Mouse (Mus musculus) megakaryocyte progenitor cell, adult 5-6 weeks (primary cell): ENCODE data around the gene St6galnac3. TPM values are rescaled to one million over a fixed set of nuclear protein-coding genes. Genes with fewer than 3 reads are reported as not detected.

Experiments
- ATAC-seq: replicated peaks from 2 replicates; pipeline ENCODE4 v1.8.0; 2016; ENCODE audit warnings: mild to moderate bottlenecking, moderate TSS enrichment, inconsistent platforms; ENCODE audit not compliant: poor library complexity
- total RNA-seq, 2 experiments: library from RNA; stranded (forward) in 1 of 2; stranded (reverse) in 1 of 2; fragments of 157-497, 149-512 nt in 1 of 2; fragments of 200-1000 nt in 1 of 2; gene quantifications; 2 replicates each; pipeline versions ENCODE4 v1.2.3 to v1.2.4; 2015 to 2017

St6galnac3 gene
- total RNA-seq, 2 experiments from 2014 or later: 1.2 to 4.0 TPM

DNA sequence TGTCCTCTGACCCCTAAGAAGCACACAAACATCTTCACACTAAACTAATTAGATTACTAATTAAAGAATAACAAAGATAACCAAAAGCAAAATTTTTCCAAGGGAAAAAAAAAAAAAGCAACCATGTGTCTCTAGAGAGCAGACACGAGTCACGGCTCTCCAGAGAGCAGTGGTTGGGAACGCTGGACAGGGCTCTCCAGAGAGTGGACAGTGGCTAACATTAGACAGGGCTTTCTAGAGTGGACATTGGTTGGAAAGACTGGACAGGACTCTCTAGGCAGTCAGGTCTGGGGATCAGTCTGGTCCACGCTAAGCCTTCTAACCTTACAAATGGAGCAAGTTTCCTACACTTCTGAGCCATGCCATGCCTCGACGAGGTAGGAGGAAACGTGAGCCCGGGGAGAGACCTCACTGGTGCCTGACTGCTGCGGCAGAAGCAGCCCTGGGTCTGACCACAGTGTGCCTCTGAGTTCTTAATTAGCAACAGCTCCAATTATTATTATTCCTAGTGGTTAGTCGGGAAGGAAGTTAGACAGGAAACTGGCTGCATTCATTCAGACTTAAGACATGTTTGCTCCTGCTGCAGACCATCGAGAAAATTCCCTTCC, 32.7 kb downstream of the St6galnac3 start:
- ATAC-seq: no peak

DNA sequence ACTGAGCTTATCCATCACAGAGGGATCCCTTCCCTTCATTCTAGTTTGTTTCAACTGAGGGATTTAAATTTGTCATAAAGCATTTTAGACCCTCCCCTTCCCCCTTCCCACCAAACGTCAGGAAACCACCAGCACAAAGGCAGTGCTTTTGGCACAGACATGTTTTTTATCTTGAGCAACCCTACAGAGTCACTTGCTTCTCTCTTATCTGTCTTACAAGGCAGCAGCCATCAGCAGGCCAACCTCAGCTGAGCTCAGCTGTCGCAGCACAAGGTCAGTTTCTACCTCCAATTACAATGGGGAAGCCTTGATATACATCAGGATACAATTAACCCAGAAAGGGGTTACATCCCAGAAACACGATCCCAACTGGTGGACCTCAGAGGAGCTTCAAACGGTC, 33.4 kb downstream of the St6galnac3 start:
- ATAC-seq: peak; percentile 72

DNA sequence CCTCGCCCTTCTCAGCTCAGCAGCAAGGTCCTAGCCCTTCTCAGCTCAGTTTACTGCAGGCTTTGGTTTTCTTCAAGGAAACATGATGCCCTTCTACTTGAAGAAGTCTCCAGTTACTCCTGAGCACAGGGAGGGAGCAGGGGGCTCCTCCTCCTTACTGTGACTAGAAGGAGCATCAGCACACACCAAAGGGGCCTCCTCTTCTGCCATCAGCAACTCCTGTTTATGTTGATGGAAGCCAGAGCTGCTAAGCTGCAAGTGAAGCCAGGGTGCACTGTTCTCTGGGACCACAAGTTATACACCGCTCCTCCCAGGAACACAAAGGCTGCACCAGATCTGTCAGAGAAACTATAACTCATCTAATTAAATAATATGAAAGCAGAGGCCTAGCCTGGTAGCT, 34.4 kb downstream of the St6galnac3 start:
- ATAC-seq: no peak

DNA sequence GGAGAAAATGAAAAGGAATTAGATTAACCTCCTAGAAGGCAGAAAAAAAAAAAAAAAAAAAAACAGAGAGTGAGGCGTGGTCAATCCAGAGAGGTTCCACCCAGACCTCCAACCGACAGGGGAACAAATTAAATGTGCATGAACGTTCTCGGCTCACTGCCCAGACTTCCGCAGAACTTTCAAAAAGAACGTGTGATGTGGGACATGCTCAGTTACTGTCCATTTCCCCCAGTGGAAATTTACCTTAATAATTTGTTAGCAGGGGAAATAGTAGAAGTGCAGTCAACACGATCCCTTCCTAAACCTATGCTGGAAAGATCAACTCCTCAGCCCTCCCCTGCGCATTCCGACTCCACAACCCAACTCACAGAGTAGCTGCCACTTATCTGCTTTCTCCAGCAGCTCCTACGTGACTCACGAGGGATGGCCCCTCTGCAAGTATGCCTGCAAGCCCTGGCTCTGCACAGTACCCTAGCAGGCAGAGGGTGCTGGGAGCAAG, 35.1 kb downstream of the St6galnac3 start:
- peak; percentile 86 for ATAC-seq

DNA sequence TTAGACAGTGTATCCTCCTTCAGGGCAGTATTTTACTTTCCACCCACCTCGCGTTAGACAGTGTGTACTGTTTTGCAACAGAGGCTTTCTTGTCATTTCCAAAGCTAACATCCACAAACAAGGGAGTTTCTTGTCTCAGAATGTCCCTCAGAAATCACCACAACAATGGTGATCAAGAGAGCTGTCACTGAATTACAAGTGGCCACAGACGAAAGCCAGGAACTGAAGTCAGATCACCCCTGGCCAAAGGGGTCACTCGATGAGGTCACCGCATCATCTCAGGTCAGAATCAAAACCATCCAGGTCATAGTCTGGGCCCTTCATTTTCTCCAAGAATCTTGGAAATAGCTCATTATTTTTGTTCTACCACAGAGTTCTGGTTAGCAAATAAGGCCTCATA, 37.1 kb downstream of the St6galnac3 start:
- no peak for ATAC-seq

DNA sequence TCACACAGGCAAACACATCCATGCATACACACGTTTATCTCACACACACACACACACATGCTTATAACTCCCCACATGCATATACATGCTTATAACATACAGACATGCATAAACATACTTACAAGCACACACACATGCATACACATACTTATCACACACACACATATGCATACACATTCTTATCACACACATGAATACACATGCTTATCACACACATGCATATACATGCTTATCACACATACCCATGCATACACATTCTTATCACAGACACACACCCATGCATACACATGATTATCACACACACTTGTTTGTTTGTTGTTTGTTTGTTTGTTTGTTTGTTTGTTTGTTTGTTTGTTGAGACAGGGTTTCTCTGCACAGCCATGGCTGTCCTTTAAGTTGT, 40.1 kb downstream of the St6galnac3 start:
- peak; percentile 33 for ATAC-seq

DNA sequence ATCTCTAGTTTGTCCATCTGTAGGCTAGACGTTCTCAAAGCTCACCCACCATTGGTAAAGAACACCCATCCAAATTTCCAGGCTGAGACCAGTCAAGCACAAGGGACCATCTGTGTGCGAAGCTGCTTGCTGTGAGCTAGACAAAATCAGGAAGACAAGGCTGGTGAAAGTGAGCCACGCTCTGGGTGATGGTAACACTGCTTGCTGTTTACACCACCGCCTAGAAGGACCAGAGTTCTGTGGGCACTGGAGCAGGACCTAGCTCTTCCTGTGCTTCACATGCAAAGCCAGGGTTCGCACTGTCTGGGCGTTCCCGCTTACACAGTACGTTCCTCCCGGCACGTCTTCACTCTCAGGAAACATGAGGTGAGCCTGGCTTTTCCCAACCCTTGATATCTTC, 42.7 kb downstream of the St6galnac3 start:
- ATAC-seq: no peak

DNA sequence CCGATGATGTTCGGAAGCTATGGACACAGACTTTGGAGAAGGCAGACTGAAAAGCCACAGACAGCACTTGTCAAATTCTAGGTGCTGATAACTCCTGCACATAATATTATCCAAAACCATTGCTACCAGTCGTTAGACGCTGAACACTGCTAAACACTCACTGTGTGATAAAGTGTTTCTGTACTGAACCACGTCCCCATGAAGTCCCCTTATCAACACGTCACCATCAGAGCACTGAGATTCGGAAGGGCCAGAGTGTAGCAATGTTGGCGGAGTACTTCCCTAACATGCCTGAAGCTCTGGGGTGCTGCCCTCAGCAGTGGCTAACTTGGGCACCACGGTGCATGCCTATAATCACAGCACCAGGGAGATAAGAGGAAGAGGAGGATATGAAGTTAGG, 43.3 kb downstream of the St6galnac3 start:
- peak; percentile 73 for ATAC-seq

DNA sequence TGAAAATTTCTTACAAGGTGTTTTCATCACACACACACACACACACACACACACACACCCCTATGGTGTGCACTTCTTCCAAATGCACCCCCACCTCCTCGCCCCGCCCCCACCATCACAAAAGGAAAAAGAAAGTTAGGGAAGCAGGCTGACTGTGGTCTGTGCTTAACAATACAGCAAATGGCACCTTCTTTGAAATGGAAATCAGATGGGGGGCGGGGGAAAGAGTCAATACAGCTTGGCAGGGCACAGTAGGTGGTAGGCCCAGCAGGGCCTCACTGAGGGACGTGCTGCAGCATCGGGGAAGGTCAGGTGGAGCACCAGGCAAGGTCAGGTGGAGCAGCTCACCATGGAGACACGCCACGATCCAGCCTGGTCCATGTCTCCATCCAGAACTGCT, 49.1 kb downstream of the St6galnac3 start:
- no peak for ATAC-seq

DNA sequence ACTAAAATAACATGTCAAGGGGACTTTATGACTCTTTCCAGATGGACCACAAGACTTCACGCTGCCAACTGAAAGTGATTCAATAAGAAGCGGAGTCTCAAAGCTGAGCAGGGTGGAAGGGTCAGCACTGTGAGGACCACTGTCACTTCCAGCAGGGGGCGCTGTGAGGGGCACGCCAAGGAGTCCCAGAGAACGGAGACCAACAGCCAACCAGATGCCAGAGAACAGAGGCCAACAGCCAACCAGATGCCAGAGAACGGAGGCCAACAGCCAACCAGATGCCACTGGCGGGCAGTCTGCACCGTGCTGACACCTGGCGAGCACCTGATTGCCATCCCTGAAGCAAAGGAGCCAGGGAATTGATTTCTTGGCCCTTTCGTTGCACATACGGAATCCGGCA, 49.9 kb downstream of the St6galnac3 start:
- peak; percentile 36 for ATAC-seq

DNA sequence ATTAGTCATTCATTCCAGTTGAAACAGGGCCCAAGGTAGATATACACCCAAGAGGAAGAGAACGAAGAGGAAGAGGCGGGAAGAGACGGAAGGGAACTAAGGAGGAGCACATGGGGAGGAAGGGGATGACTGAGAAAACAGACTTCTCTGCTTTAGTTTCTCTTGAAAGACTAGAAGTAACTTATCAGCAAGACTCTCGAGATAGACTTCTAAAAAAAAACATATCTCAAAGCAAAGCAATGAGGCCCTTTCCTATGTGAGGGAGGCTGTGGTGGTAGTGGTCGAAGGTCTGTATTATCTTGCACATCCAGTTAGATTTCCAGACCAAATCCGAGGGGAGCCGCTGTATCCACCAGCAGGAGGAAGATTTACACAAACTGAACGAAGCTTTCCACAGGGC, 50.6 kb downstream of the St6galnac3 start:
- ATAC-seq: no peak

DNA sequence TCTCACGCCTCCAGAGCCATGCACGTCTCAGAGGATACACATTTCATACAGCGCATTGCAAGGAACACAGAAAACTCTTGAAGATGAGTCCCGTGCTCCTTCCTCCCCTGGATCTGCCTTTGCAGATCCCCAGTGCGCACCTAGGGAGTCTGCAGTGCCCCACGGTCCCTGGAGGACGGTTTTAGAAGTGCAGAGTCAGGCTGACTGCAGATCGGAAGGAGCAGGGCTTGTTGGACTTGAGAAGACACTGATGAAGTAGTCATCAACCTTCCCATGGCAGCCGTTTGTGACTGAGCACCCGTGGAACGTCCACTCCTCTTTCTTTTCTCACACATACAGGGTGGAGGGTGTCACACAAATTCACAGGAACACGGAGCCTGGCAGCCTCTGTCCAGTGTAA, 51.5 kb downstream of the St6galnac3 start:
- no peak for ATAC-seq

DNA sequence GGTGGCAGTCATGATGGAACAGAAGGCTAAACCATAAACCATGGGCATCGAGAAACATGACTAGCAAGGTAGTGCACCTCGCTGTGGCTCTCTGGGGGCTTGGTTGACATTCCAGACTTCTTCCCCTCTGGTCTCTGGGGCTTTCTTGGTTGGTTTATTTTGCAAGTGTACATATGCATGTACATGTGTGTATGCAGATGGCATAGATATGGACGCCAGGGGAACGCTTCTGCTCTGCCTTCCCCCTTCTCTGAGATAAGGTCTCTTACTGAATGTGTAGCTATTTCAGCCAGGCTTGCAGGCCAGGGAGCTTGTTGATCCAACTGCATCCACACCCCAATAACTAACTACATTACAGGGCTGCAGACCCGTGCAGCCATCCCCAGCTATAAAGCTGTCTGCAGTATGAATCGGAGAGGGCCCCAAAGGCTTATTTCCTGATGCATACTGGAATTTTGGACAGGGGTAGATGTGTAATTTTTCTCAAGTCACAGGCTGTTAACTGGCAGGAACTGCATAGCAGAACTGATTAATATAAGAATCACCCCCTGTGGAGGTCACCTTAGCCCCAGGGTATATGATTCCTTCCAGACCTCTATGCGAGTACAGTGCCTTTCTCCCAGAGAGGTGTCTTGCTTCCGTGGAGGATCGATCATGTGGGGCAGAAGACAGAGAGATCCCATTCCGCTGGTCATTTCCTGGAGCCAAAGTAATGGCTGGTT, 53.9 kb downstream of the St6galnac3 start:
- ATAC-seq: peak; percentile 30; the same call in 1 of the 2 replicates

DNA sequence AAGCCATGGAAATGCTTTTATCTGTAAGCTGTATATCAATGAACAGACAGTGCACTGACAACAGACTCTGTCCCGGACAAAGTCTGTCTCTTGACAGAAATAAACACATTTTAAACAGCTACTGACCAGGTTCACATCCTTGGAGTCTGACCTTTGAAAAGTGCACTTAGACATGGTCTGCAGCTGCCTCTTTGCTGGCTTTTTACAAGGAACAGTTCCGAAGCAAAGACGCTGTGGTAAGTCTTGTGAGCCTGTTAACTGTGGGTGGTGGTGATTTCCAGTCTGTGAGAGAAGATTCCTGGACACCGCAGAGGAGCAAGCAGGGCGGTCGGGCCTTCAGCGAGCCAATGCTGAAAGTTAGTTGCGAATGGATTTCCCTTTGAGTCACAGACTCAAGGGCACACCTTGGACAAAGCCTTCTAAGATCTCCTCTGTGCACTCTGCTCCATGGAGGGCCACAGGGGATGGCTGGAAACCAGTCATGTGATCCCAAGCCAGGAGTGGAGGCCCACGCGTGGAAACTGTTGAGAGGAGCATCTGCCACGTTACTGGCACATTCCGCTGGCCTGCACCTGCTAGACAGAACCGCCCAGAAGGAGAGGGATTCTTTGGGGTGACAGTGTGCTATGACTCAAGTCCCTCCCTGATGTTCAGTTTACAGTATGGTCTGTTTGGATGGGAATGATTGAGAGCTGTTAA, 55.1 kb downstream of the St6galnac3 start:
- ATAC-seq: no peak

DNA sequence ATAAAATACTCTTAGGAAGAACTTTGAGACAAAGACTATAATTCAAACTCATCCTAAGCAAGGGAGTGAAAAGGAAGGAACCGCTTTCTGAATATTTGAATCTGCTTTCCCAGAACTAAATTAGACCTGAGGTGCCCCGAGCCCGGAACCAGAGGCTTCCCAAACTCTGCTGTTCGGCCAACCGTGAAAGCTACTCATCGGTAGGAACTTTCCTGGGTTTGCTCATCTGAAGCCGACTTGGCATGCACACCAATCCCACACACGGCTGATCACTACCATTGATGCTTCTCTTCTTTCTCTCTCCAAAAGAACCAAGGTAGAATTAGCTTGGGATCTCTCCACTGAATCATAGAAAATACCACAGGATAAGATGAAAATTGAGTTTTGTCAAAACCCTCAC, 55.6 kb downstream of the St6galnac3 start:
- ATAC-seq: no peak

DNA sequence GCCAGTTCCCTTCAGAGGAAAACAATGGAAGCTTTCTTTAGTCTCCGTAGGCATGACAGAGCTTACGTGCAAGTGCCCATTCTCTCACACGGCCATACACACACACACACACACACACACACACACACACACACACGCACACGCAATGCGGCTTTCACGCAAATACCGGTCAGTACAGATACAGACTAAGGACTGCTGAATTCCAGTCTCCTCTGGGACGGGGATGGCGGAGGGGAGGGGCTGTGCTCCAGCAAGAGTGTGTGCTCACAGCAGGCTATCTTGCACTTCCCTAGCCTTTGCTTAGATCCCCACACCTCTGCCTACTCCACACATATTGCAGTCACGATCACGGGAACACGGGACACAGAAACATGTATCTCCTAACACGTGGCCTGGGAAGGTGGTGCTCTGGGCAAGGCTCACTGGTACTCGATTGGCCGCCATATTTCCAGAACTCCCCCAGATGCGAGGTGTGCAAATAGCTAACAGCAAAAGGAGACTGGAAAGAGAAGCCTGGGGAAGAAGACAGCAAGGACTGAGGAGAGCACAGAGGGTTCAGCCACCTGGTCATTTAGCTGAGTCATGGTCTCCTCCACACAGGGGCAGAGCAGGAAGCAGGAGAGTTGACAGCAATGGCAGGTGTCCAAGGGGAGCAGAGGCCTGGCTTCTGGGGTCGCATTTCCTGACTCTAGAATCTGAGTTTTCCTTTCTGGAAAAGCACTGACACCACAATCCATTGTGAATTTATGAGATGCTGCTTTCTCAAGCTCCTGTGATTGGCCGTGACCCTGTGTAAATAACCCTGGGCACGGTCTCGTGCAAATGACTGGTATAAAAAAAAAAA, 56.3 kb downstream of the St6galnac3 start:
- ATAC-seq: peak; percentile 67

DNA sequence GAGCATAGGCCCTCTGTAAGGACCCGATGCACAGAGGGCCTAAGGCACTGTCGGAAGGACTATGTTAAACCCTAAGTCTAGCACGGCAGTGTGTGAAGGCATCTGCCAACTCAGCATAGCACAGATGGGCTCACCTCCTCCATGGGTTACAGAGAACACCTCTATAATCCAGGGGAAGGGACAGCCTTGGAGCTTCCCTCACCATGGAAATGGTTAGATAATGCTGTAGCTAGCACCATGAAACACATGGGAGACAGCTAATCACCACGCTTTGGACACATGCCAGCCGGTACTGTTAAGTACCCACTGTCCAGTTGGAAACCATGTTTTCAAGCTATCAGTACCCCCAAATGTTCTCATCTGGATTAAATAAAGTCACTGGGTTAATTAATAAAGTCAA, 60.3 kb downstream of the St6galnac3 start:
- ATAC-seq: 0 out of 2 replicates have a peak, but pooled peaks have one; percentile 5

DNA sequence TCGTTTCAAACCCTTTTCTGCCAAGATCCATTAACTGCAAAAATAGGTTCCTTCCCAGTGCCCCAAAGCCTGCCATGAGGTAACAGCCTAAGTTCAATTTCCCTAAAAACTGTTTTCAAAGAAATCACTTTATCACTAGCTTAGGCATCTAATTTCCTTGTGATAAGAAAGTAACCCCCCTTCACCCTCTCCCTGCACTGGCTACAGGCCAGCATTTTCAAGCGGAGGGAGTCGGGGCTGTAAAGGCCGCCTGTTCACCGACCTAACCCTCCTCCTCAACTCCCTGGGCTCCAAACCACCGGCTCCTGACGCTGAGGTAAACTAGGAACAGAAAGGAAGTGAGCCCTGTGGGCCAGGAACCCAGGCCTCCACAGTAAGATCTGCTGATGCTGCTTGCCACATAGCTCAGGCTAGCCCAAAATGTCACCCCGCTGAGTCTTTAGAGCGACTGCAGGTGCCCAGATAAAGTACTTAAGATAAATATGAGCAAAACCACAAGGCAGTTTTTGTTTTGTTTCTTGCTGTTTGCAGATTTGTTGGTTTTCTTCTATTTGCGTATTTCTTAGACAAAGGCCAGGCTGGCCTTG, 61.0 kb downstream of the St6galnac3 start:
- peak; percentile 58 for ATAC-seq

DNA sequence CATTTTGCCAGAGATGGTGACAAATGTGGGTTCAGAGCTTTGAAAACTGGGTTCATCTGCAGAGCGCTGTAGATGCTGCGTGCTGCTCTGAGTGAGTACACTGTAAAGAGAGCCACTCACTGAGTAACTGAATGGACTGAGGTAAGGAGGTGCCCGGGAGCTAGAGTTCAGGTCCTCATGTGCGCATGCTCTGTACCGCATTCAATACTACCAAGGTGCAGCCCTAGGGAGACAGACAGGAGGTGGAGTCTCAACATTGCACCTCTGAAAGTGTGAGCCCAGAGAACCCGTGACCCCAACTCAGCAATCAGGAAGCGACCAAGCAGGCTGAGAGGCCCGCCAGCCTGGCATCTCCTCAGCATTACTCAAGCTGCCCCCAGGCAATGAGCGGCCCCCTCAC, 62.2 kb downstream of the St6galnac3 start:
- ATAC-seq: no peak

DNA sequence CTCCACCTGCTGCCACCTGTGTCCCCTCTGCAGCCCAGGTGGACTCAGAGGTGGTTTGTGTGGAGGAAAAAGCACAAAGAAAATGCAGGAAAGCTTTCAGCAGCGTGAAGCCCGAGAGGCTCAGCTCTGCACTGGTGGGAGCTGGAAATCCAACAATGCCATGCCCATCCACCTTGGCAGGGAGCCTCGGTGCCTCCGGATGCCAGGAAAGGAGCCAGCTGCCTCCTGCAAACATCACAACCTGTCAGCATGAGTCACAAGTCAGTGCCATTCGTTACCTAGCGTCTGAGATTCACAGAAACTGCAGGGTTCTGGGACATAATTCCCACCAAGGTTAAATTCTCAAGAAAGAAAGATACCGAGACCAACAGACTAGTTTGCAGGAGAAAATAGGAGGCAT, 63.0 kb downstream of the St6galnac3 start:
- ATAC-seq: no peak
